Mouse (Mus musculus): ENCODE data around the gene Rrp8. TPM values are rescaled to one million over a fixed set of nuclear protein-coding genes. Genes with fewer than 3 reads are reported as not detected.

Gene Rrp8
- polyA plus RNA-seq, 1 experiment from 2014 or later, result 32.6 TPM

GRCm38 (mm10) chr7:105726980-105727325 is 10.2 kb downstream of the Rrp8 start:
- H3K4me1 ChIP-seq (ENCODE audit: control insufficient read depth, insufficient read depth, low read length), result no peaks in the 10 kb centered on the region
- no peak for ATAC-seq
- H3K27ac ChIP-seq (ENCODE audit: low read length), result no peak overlapping the region
- 94% methylated on average over 4 of the region's 4 CpGs for WGBS
- H3K9ac ChIP-seq (ENCODE audit: low read depth, low read length), result no peak overlapping the region
- H3K27me3 ChIP-seq (replicated peaks; ENCODE audit: control insufficient read depth, insufficient read depth, low read length), result no peaks in the 10 kb centered on the region
- no peak overlapping the region for H3K4me2 ChIP-seq (ENCODE audit: low read depth, low read length)
- no peaks in the 10 kb centered on the region for H3K36me3 ChIP-seq (ENCODE audit: control insufficient read depth, insufficient read depth, low read length)
- no peak overlapping the region for H3K4me3 ChIP-seq (ENCODE audit: low read length)
- H3K9me3 ChIP-seq (ENCODE audit: control insufficient read depth, low read length), result no peaks in the 10 kb centered on the region

- no peaks in the 10 kb centered on the region for H3K4me1 ChIP-seq (ENCODE audit: control insufficient read depth, insufficient read depth, low read length)
- ATAC-seq, result peak; percentile 86
- H3K9ac ChIP-seq (ENCODE audit: low read depth, low read length), result no peak overlapping the region
- no peak overlapping the region for H3K4me3 ChIP-seq (ENCODE audit: low read length)
- H3K36me3 ChIP-seq (ENCODE audit: control insufficient read depth, insufficient read depth, low read length), result no peaks in the 10 kb centered on the region
- no peak overlapping the region for H3K27ac ChIP-seq (ENCODE audit: low read length)
- WGBS, result 77% methylated on average over 4 of the region's 4 CpGs
- H3K27me3 ChIP-seq (replicated peaks; ENCODE audit: control insufficient read depth, insufficient read depth, low read length), result no peaks in the 10 kb centered on the region
- no peak overlapping the region for H3K4me2 ChIP-seq (ENCODE audit: low read depth, low read length)
- H3K9me3 ChIP-seq (ENCODE audit: control insufficient read depth, low read length), result no peaks in the 10 kb centered on the region
Measured at GRCm38 (mm10) chr7:105726144-105726979, 10.8 kb downstream of the Rrp8 start.

- no peak for ATAC-seq
- H3K4me1 ChIP-seq (ENCODE audit: control insufficient read depth, insufficient read depth, low read length), result no peaks in the 10 kb centered on the region
- no peak overlapping the region for H3K4me3 ChIP-seq (ENCODE audit: low read length)
- H3K9ac ChIP-seq (ENCODE audit: low read depth, low read length), result no peak overlapping the region
- WGBS, result 84% methylated on average over 2 of the region's 2 CpGs
- no peak overlapping the region for H3K27ac ChIP-seq (ENCODE audit: low read length)
- no peaks in the 10 kb centered on the region for H3K36me3 ChIP-seq (ENCODE audit: control insufficient read depth, insufficient read depth, low read length)
- H3K9me3 ChIP-seq (ENCODE audit: control insufficient read depth, low read length), result no peaks in the 10 kb centered on the region
- no peak overlapping the region for H3K4me2 ChIP-seq (ENCODE audit: low read depth, low read length)
- H3K27me3 ChIP-seq (replicated peaks; ENCODE audit: control insufficient read depth, insufficient read depth, low read length), result no peaks in the 10 kb centered on the region
Measured at GRCm38 (mm10) chr7:105721916-105722315, 15.3 kb downstream of the Rrp8 start.

GRCm38 (mm10) chr7:105715366-105715765 is 21.8 kb downstream of the Rrp8 start:
- no peaks in the 10 kb centered on the region for H3K27me3 ChIP-seq (replicated peaks; ENCODE audit: control insufficient read depth, insufficient read depth, low read length)
- no peak for ATAC-seq
- no peak overlapping the region for H3K9ac ChIP-seq (ENCODE audit: low read depth, low read length)
- H3K9me3 ChIP-seq (ENCODE audit: control insufficient read depth, low read length), result no peaks in the 10 kb centered on the region
- H3K4me3 ChIP-seq (ENCODE audit: low read length), result no peak overlapping the region
- no peaks in the 10 kb centered on the region for H3K4me1 ChIP-seq (ENCODE audit: control insufficient read depth, insufficient read depth, low read length)
- 59% methylated on average over 3 of the region's 3 CpGs for WGBS
- H3K36me3 ChIP-seq (ENCODE audit: control insufficient read depth, insufficient read depth, low read length), result no peaks in the 10 kb centered on the region
- no peak overlapping the region for H3K27ac ChIP-seq (ENCODE audit: low read length)
- H3K4me2 ChIP-seq (ENCODE audit: low read depth, low read length), result no peak overlapping the region

GRCm38 (mm10) chr7:105708733-105709132 is 28.5 kb downstream of the Rrp8 start:
- no peaks in the 10 kb centered on the region for H3K27me3 ChIP-seq (replicated peaks; ENCODE audit: control insufficient read depth, insufficient read depth, low read length)
- no peak for ATAC-seq
- H3K9me3 ChIP-seq (ENCODE audit: control insufficient read depth, low read length), result no peaks in the 10 kb centered on the region
- H3K4me1 ChIP-seq (ENCODE audit: control insufficient read depth, insufficient read depth, low read length), result no peaks in the 10 kb centered on the region
- WGBS, result 93% methylated on average over 5 of the region's 5 CpGs
- no peak overlapping the region for H3K4me3 ChIP-seq (ENCODE audit: low read length)
- no peak overlapping the region for H3K9ac ChIP-seq (ENCODE audit: low read depth, low read length)
- H3K27ac ChIP-seq (ENCODE audit: low read length), result no peak overlapping the region
- H3K36me3 ChIP-seq (ENCODE audit: control insufficient read depth, insufficient read depth, low read length), result no peaks in the 10 kb centered on the region
- no peak overlapping the region for H3K4me2 ChIP-seq (ENCODE audit: low read depth, low read length)

- 82% methylated on average over 4 of the region's 4 CpGs for WGBS
- H3K4me1 ChIP-seq (ENCODE audit: control insufficient read depth, insufficient read depth, low read length), result no peaks in the 10 kb centered on the region
- no peak for ATAC-seq
- H3K4me2 ChIP-seq (ENCODE audit: low read depth, low read length), result no peak overlapping the region
- no peaks in the 10 kb centered on the region for H3K9me3 ChIP-seq (ENCODE audit: control insufficient read depth, low read length)
- no peak overlapping the region for H3K27ac ChIP-seq (ENCODE audit: low read length)
- H3K9ac ChIP-seq (ENCODE audit: low read depth, low read length), result no peak overlapping the region
- H3K27me3 ChIP-seq (replicated peaks; ENCODE audit: control insufficient read depth, insufficient read depth, low read length), result no peaks in the 10 kb centered on the region
- no peaks in the 10 kb centered on the region for H3K36me3 ChIP-seq (ENCODE audit: control insufficient read depth, insufficient read depth, low read length)
- H3K4me3 ChIP-seq (ENCODE audit: low read length), result no peak overlapping the region
Measured at GRCm38 (mm10) chr7:105703816-105704215, 33.4 kb downstream of the Rrp8 start.

- Histone ChIP-seq H3K27me3 (replicated peaks; ENCODE audit: control insufficient read depth, insufficient read depth, low read length) (no peaks in the 10 kb centered on the region), H3K9ac (ENCODE audit: low read depth, low read length) (no peak overlapping the region), H3K9me3 (ENCODE audit: control insufficient read depth, low read length) (no peaks in the 10 kb centered on the region), H3K4me3 (ENCODE audit: low read length) (no peak overlapping the region), H3K36me3 (ENCODE audit: control insufficient read depth, insufficient read depth, low read length) (no peaks in the 10 kb centered on the region), H3K27ac (ENCODE audit: low read length) (no peak overlapping the region), H3K4me2 (ENCODE audit: low read depth, low read length) (no peak overlapping the region), H3K4me1 (ENCODE audit: control insufficient read depth, insufficient read depth, low read length) (no peaks in the 10 kb centered on the region)
- ATAC-seq, result no peak
- WGBS, result 86% methylated on average over 16 of the region's 16 CpGs
Measured at GRCm38 (mm10) chr7:105703184-105703583, 34.0 kb downstream of the Rrp8 start.

- Histone ChIP-seq H3K4me3 (ENCODE audit: low read length) (no peak overlapping the region), H3K4me1 (ENCODE audit: control insufficient read depth, insufficient read depth, low read length) (no peaks in the 10 kb centered on the region), H3K27ac (ENCODE audit: low read length) (no peak overlapping the region), H3K36me3 (ENCODE audit: control insufficient read depth, insufficient read depth, low read length) (no peaks in the 10 kb centered on the region), H3K9me3 (ENCODE audit: control insufficient read depth, low read length) (no peaks in the 10 kb centered on the region), H3K27me3 (replicated peaks; ENCODE audit: control insufficient read depth, insufficient read depth, low read length) (no peaks in the 10 kb centered on the region), H3K9ac (ENCODE audit: low read depth, low read length) (no peak overlapping the region), H3K4me2 (ENCODE audit: low read depth, low read length) (no peak overlapping the region)
- 73% methylated on average over 1 of the region's 1 CpGs for WGBS
- ATAC-seq, result no peak
Measured at GRCm38 (mm10) chr7:105690875-105691274, 46.3 kb downstream of the Rrp8 start.

- Histone ChIP-seq H3K36me3 (ENCODE audit: control insufficient read depth, insufficient read depth, low read length) (no peaks in the 10 kb centered on the region), H3K4me3 (ENCODE audit: low read length) (no peak overlapping the region), H3K27me3 (replicated peaks; ENCODE audit: control insufficient read depth, insufficient read depth, low read length) (no peaks in the 10 kb centered on the region), H3K9me3 (ENCODE audit: control insufficient read depth, low read length) (no peaks in the 10 kb centered on the region), H3K4me1 (ENCODE audit: control insufficient read depth, insufficient read depth, low read length) (no peaks in the 10 kb centered on the region), H3K9ac (ENCODE audit: low read depth, low read length) (no peak overlapping the region), H3K27ac (ENCODE audit: low read length) (no peak overlapping the region), H3K4me2 (ENCODE audit: low read depth, low read length) (0 out of 2 replicates have a peak overlapping the region, but pooled peaks have one; percentile 19)
- peak; percentile 80 for ATAC-seq
- WGBS, result 18% methylated on average over 13 of the region's 13 CpGs
Measured at GRCm38 (mm10) chr7:105685541-105686197, 51.5 kb downstream of the Rrp8 start.
